Mouse (Mus musculus) ES-E14 (cell line): ENCODE data around the gene Cd247. TPM values are rescaled to one million over a fixed set of nuclear protein-coding genes. Genes with fewer than 3 reads are reported as not detected.

ENCODE experiments used
- DNase-seq: peaks from one replicate; pipeline ENCODE4 v3.0.0-alpha.2; 2013; ENCODE audit warnings: low read depth, low spot score
- H3K27ac ChIP-seq: 2 replicates; pipeline ENCODE4 v1.5.1; 2012; ENCODE audit warnings: low read depth, mild to moderate bottlenecking, low read length, moderate library complexity, mixed read lengths; ENCODE audit not compliant: poor library complexity, insufficient read depth, severe bottlenecking
- H3K36me3 ChIP-seq: 2 replicates; pipeline ENCODE4 v1.6.1; 2012; ENCODE audit warnings: mild to moderate bottlenecking, low read length, moderate library complexity, mixed read lengths; ENCODE audit not compliant: control insufficient read depth, poor library complexity, insufficient read depth, severe bottlenecking
- H3K4me1 ChIP-seq, 2 experiments: fragments of 150-350 bp in 1 of 2; sonication (generic) in 1 of 2; 2 replicates each; pipeline ENCODE4 v1.6.1; 2012; ENCODE audit warnings: low read length in 2 of 2, mild to moderate bottlenecking in 1 of 2, mixed read lengths in 1 of 2; ENCODE audit not compliant: control insufficient read depth in 2 of 2, insufficient read depth in 2 of 2, poor library complexity in 1 of 2
- H3K4me3 ChIP-seq, 2 experiments: fragments of 150-350 bp in 1 of 2; sonication (generic) in 1 of 2; 2 replicates each; pipeline ENCODE4 v1.5.1; 2012; ENCODE audit warnings: low read length in 2 of 2, low read depth in 1 of 2, mild to moderate bottlenecking in 1 of 2, mixed read lengths in 1 of 2; ENCODE audit not compliant: insufficient read depth in 1 of 2, poor library complexity in 1 of 2, severe bottlenecking in 1 of 2
- H3K9ac ChIP-seq: 2 replicates; pipeline ENCODE4 v1.6.1; 2012; ENCODE audit warnings: low read depth, mild to moderate bottlenecking, low read length, mixed read lengths; ENCODE audit not compliant: poor library complexity, insufficient read depth, severe bottlenecking
- H3K9me3 ChIP-seq: fragments of 150-350 bp; sonication (generic); 2 replicates; pipeline ENCODE4 v1.6.1; 2012; ENCODE audit warnings: low read depth, mild to moderate bottlenecking, low read length; ENCODE audit not compliant: control insufficient read depth, insufficient read depth
- CHD2 ChIP-seq: IDR thresholded peaks from 2 replicates; pipeline ENCODE4 v1.6.1; 2014; ENCODE audit warnings: mild to moderate bottlenecking, low read depth, low read length, inconsistent platforms
- HCFC1 ChIP-seq: IDR thresholded peaks from 2 replicates; pipeline ENCODE4 v1.6.1; 2012; ENCODE audit warnings: low read length, inconsistent platforms, borderline replicate concordance; ENCODE audit not compliant: insufficient read depth
- MAFK ChIP-seq: IDR thresholded peaks from 2 replicates; pipeline ENCODE4 v1.6.1; 2014; ENCODE audit warnings: mild to moderate bottlenecking, low read depth, low read length, inconsistent platforms; ENCODE audit not compliant: insufficient read depth
- ZC3H11A ChIP-seq: IDR thresholded peaks from 2 replicates; pipeline ENCODE4 v1.6.1; 2012; ENCODE audit warnings: low read depth, mild to moderate bottlenecking, inconsistent platforms, low read length, borderline replicate concordance
- ZNF384 ChIP-seq: IDR thresholded peaks from 2 replicates; pipeline ENCODE4 v1.6.1; 2012; ENCODE audit warnings: low read depth, low read length, inconsistent platforms
- in situ Hi-C, 2 experiments: fragments of 600-800 bp; cut with MboI; formaldehyde crosslinking; loops; one replicate each; pipeline ENCODE4 v1.15.1; 2025; ENCODE audit warnings: low sequenced_read_pairs in 2 of 2, inconsistent platforms in 1 of 2; ENCODE audit not compliant: unreplicated experiment in 2 of 2
- total RNA-seq: library from RNA; depleted of rRNA; stranded (reverse); fragments of 300-350 nt; gene quantifications from 2 replicates; pipeline ENCODE4 v1.2.3, GENCODE M21; 2012; rRNA removed

Gene Cd247
- total RNA-seq, 1 experiment = 6.1 TPM

DNA sequence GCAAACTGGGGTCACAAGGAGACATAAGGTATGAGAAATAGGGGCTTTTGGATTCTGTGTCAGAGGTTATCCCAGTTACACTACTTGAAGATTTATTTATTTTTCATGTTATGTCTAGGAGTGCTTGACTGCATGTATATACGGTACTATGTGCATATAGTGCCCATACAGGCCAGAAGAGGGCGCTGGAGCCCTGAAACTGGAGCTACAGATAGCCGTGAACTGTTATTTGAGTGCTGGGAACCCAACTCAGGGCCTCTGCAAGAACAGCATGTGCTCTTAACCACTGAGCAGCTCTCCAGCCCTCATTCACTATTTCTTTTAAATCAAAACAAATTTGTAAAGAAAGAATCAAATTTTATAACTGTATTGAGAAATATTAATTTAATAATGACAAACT is 132.5 kb downstream of the Cd247 start:
- in situ Hi-C loops = no loop called here
- DNase-seq = peak; percentile 13

GRCm38 (mm10) chr1:165922488-165922887 is 134.0 kb downstream of the Cd247 start:
- H3K9me3 ChIP-seq = no peaks in the 10 kb centered on the region
- no peaks in the 10 kb centered on the region for H3K36me3 ChIP-seq
- H3K4me3 ChIP-seq = no peak overlapping the region
- H3K4me1 ChIP-seq = no peaks in the 10 kb centered on the region
- in situ Hi-C loops = no loop called here
- TF ChIP-seq ZNF384 (no peak), MAFK (no peak)
- no peak overlapping the region for H3K27ac ChIP-seq
- H3K9ac ChIP-seq = no peak overlapping the region
- no peak for DNase-seq

More for the DNA sequence above, 132.5 kb downstream of the Cd247 start:
- Histone ChIP-seq H3K9me3 (no peaks in the 10 kb centered on the region), H3K4me3 (no peak overlapping the region), H3K36me3 (peaks cover 3% of the 10 kb centered on the region), H3K4me1 (no peaks in the 10 kb centered on the region), H3K9ac (no peak overlapping the region), H3K27ac (no peak overlapping the region)
- TF ChIP-seq HCFC1 = no peak
- TF ChIP-seq MAFK = no peak
- TF ChIP-seq CHD2 = no peak
- TF ChIP-seq ZC3H11A = no peak

DNA sequence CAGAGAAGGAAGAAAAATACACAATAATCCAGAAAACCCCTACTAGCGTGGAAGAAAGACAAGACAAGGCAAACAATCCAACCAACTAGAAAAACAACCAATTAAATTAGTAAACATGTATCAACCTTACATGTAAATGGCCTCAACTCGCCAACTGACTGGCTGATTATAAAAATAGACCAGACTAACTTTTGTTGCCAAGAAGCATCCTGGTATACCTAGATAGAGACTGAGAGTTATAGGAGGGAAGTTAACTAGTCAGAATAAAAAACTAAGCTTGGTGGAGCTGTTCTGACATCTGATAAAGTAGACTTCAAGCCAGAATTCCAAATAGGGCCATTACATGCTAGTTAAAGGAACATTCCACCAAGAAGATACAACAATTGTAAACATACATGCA is 136.7 kb downstream of the Cd247 start:
- no peak for DNase-seq
- no peaks in the 10 kb centered on the region for H3K4me1 ChIP-seq
- no peak for TF ChIP-seq ZNF384
- TF ChIP-seq MAFK = no peak
- TF ChIP-seq HCFC1 = no peak
- TF ChIP-seq ZC3H11A = no peak
- no peak for TF ChIP-seq CHD2
- no peaks in the 10 kb centered on the region for H3K36me3 ChIP-seq
- H3K27ac ChIP-seq = no peak overlapping the region
- H3K9ac ChIP-seq = no peak overlapping the region
- in situ Hi-C loops = no loop called here
- H3K9me3 ChIP-seq = no peaks in the 10 kb centered on the region
- no peak overlapping the region for H3K4me3 ChIP-seq

Other genes starting within 250 kb of the Cd247 start
- gene Mpzl1, start 154.1 kb upstream of the Cd247 start, total RNA-seq = 52.0 and 60.1 TPM in 2 replicates
- 1.5 and 5.4 TPM in 2 replicates for gene Rcsd1, start 78.9 kb upstream of the Cd247 start, total RNA-seq
- 15.7 and 20.0 TPM in 2 replicates for gene Creg1, start 24.9 kb upstream of the Cd247 start, total RNA-seq
- 37.9 and 55.6 TPM in 2 replicates for gene Pou2f1, start 214.0 kb downstream of the Cd247 start, total RNA-seq